Mouse (Mus musculus) embryonic facial prominence, embryonic 11.5 days (tissue): ENCODE data around the gene Capn5. TPM values are rescaled to one million over a fixed set of nuclear protein-coding genes. Genes with fewer than 3 reads are reported as not detected.

Experiments
- ATAC-seq: fragments of 200-750 bp; cut with Nextera tagmentation; replicated peaks from 2 replicates; pipeline ENCODE4 v1.8.0; 2017; ENCODE audit warnings: low read depth; ENCODE audit not compliant: insufficient number of reproducible peaks, low FRiP score, low TSS enrichment
- DNase-seq: peaks from one replicate; pipeline ENCODE4 v3.0.0-alpha.2; 2015; ENCODE audit warnings: low spot score
- H3K27ac ChIP-seq: fragments of 300-500 bp; sonication (generic); replicated peaks from 2 replicates; pipeline ENCODE4 v1.5.1; 2014; ENCODE audit warnings: mild to moderate bottlenecking, low read depth, low read length, control low read depth
- H3K27me3 ChIP-seq: fragments of 300-500 bp; sonication (generic); 2 replicates; pipeline ENCODE4 v1.6.1; 2014; ENCODE audit warnings: mild to moderate bottlenecking, low read length, moderate library complexity, mixed read lengths; ENCODE audit not compliant: control insufficient read depth, insufficient read depth
- H3K36me3 ChIP-seq: fragments of 300-500 bp; sonication (generic); replicated peaks from 2 replicates; pipeline ENCODE4 v1.6.1; 2014; ENCODE audit warnings: low read depth, mild to moderate bottlenecking, low read length, moderate library complexity, mixed read lengths; ENCODE audit not compliant: control insufficient read depth, insufficient read depth
- H3K4me1 ChIP-seq: fragments of 300-500 bp; sonication (generic); 2 replicates; pipeline ENCODE4 v1.6.1; 2014; ENCODE audit warnings: low read length, mixed read lengths; ENCODE audit not compliant: control insufficient read depth, insufficient read depth
- H3K4me2 ChIP-seq: fragments of 300-500 bp; sonication (generic); 2 replicates; pipeline ENCODE4 v1.6.1; 2014; ENCODE audit warnings: low read depth, mild to moderate bottlenecking, control low read depth, low read length, moderate library complexity
- H3K4me3 ChIP-seq: fragments of 300-500 bp; sonication (generic); 2 replicates; pipeline ENCODE4 v1.5.1; 2014; ENCODE audit warnings: low read depth, low read length, control low read depth
- H3K9ac ChIP-seq: fragments of 300-500 bp; sonication (generic); replicated peaks from 2 replicates; pipeline ENCODE4 v1.6.1; 2014; ENCODE audit warnings: mild to moderate bottlenecking, control low read depth, low read length
- H3K9me3 ChIP-seq: fragments of 300-500 bp; sonication (generic); replicated peaks from 2 replicates; pipeline ENCODE4 v1.6.1; 2016; ENCODE audit warnings: mild to moderate bottlenecking, low read length, inconsistent platforms, mixed read lengths; ENCODE audit not compliant: control insufficient read depth
- WGBS: fragments of 180-500 bp; shearing (Covaris S2); extraction: QIAGEN DNeasy Blood & Tissue Kit; methylation state at CpG from one replicate; pipeline ENCODE4 v1.1.7; 2014; 5-methylcytosine and 5-hydroxymethylcytosine counted together
- polyA plus RNA-seq: library from polyadenylated mRNA; unstranded; fragments of >200 nt; fragmentation: Nextera tagmentation; extraction: Ambion mirVana; gene quantifications from 2 replicates; pipeline ENCODE4 v1.2.1, GENCODE M21; 2014

Capn5 gene
- polyA plus RNA-seq, 1 experiment from 2014 or later, result 2.6 TPM

- no peak overlapping the region for H3K27ac ChIP-seq
- DNase-seq, result no peak
- H3K4me3 ChIP-seq, result no peak overlapping the region
Measured at GRCm38 (mm10) chr7:98102488-98102887, 75.6 kb downstream of the Capn5 start.

DNA sequence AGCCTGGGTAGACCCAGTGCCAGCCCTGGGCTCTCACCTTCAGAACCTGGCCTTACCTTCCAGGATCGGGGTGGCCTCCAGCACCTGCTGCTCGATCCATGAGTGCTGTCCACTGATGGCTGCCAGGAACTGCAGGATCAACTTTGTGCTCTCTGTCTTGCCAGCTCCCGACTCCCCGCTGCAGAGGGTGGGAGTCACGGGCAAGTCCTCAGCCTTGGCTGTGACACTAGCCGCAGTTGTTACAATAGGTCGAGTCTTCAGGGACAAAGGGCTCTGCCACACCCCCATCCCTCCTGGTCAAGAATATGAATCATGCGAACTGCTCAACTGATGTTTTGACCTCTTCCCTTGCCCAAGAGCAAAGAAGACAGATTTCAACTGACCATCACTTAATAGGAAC is 80.5 kb downstream of the Capn5 start:
- H3K4me1 ChIP-seq, result no peaks in the 10 kb centered on the region
- H3K27ac ChIP-seq, result no peak overlapping the region
- ATAC-seq (no peak), DNase-seq (no peak)
- H3K27me3 ChIP-seq, result no peaks in the 10 kb centered on the region
- H3K9me3 ChIP-seq, result no peaks in the 10 kb centered on the region
- no peak overlapping the region for H3K9ac ChIP-seq
- H3K4me2 ChIP-seq, result no peak overlapping the region
- no peaks in the 10 kb centered on the region; the same call in 1 of the 2 replicates for H3K36me3 ChIP-seq
- 94% methylated on average over 8 of the region's 8 CpGs for WGBS
- no peak overlapping the region for H3K4me3 ChIP-seq

More at GRCm38 (mm10) chr7:98102488-98102887, 75.6 kb downstream of the Capn5 start:
- Histone ChIP-seq H3K9me3 (no peaks in the 10 kb centered on the region), H3K36me3 (no peaks in the 10 kb centered on the region; the same call in 1 of the 2 replicates), H3K9ac (peak overlapping the region; percentile 62), H3K4me2 (no peak overlapping the region; the same call in 1 of the 2 replicates), H3K27me3 (no peaks in the 10 kb centered on the region), H3K4me1 (no peaks in the 10 kb centered on the region)
- peak; percentile 14; the same call in 1 of the 2 replicates for ATAC-seq
- 90% methylated on average over 11 of the region's 11 CpGs for WGBS

DNA sequence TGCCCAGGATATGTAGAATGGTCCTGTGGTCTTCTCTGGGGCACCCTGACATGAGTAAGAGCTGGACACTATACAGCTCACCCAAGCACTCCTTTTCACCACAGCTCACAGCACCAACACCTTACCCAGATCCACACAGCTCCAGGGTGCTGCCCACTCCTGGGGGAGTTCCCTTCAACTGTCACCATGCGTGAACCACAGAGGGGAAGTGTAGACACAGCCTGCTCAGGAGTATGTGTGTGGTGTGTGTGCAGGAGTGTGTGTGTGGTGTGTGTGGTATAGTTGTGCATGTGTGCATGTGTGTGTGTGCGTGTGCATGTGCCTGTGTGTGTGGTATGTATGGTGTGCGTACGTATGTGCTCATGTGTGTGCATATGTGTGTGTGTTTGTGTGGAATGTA is 82.2 kb downstream of the Capn5 start:
- WGBS, result 92% methylated on average over 4 of the region's 4 CpGs
- Histone ChIP-seq H3K4me1 (no peaks in the 10 kb centered on the region), H3K4me3 (no peak overlapping the region), H3K9ac (no peak overlapping the region), H3K27ac (no peak overlapping the region), H3K27me3 (no peaks in the 10 kb centered on the region), H3K9me3 (no peaks in the 10 kb centered on the region), H3K4me2 (no peak overlapping the region), H3K36me3 (no peaks in the 10 kb centered on the region; the same call in 1 of the 2 replicates)
- ATAC-seq, result no peak; the same call in 1 of the 2 replicates
- DNase-seq, result no peak

DNA sequence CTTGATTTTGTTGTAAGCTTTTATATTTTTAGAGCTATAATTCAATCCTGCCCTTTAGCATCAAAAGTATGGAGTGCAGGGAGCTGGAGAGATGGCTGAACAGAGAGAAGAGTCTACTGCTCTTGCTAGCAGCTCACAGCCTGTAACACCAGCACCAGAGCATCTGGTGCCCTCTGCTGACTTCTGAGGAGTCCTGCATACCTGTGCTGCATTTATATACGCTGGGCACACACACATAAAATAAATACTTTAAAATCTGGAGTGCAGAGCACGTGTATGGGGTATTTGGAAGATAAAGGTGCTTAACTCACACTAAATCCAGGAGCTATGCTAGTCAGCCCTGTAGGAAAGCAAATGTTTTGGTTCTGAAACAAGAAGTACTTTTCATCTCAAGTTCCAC is 91.7 kb downstream of the Capn5 start:
- Histone ChIP-seq H3K4me3 (no peak overlapping the region), H3K27ac (no peak overlapping the region), H3K4me1 (no peaks in the 10 kb centered on the region), H3K36me3 (no peaks in the 10 kb centered on the region), H3K9ac (no peak overlapping the region), H3K27me3 (no peaks in the 10 kb centered on the region), H3K9me3 (no peaks in the 10 kb centered on the region), H3K4me2 (no peak overlapping the region)
- peak; percentile 21 for DNase-seq
- ATAC-seq, result no peak
- WGBS, result 40% methylated on average over 2 of the region's 2 CpGs

DNA sequence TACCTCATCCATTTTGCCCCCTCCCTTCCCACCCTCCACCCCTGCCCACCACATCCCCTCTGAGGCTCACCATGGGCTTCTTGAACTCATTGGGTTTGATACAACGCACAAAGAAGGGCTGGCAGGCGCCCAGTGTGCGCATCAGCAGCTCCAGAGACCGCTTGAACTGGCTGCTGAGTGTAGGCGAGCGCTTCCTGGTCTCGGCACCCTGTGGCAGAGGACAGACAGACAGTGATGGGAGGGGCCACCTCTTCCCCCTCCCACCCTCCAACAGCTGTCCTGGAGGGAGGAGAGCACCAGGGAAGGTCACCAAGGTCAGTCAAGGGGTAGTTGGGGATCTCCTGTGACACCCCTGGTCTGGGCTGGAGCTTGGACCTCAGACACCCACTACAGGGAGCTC is 92.8 kb downstream of the Capn5 start:
- H3K9ac ChIP-seq, result no peak overlapping the region
- ATAC-seq (no peak), DNase-seq (no peak)
- no peak overlapping the region for H3K27ac ChIP-seq
- H3K4me1 ChIP-seq, result no peaks in the 10 kb centered on the region
- H3K36me3 ChIP-seq, result no peaks in the 10 kb centered on the region
- no peak overlapping the region for H3K4me2 ChIP-seq
- H3K27me3 ChIP-seq, result no peaks in the 10 kb centered on the region
- WGBS, result 74% methylated on average over 7 of the region's 7 CpGs
- no peak overlapping the region for H3K4me3 ChIP-seq
- no peaks in the 10 kb centered on the region for H3K9me3 ChIP-seq

GRCm38 (mm10) chr7:98084541-98085293 is 93.4 kb downstream of the Capn5 start:
- Histone ChIP-seq H3K4me2 (no peak overlapping the region), H3K27ac (no peak overlapping the region), H3K9me3 (no peaks in the 10 kb centered on the region), H3K36me3 (no peaks in the 10 kb centered on the region), H3K4me3 (no peak overlapping the region), H3K27me3 (no peaks in the 10 kb centered on the region), H3K9ac (no peak overlapping the region), H3K4me1 (no peaks in the 10 kb centered on the region)
- ATAC-seq, result no peak
- WGBS, result 44% methylated on average over 12 of the region's 12 CpGs
- no peak for DNase-seq

DNA sequence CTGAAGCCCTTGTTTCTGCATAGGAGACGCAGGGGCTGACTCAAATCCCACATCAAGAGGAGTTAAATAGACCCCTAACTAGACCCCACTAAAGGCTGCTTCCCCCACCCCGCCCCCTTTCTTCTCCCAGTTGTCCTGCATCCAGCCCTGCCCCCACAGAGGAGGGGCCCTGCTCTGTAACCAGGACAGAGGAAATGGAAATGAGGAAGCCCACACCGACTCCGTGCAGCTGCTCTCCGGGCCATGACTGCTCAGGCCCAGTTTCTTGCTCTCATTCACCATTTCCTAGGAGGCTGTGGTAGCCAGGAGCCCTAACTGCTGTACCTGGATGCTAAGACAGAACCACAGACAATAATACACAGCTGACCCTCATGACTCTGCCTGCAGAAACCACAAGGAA is 95.7 kb downstream of the Capn5 start:
- Histone ChIP-seq H3K27me3 (no peaks in the 10 kb centered on the region), H3K4me3 (no peak overlapping the region), H3K36me3 (no peaks in the 10 kb centered on the region), H3K27ac (no peak overlapping the region), H3K4me1 (no peaks in the 10 kb centered on the region), H3K9me3 (no peaks in the 10 kb centered on the region), H3K9ac (no peak overlapping the region), H3K4me2 (no peak overlapping the region)
- no peak for DNase-seq
- 22% methylated on average over 5 of the region's 5 CpGs for WGBS
- ATAC-seq, result no peak

DNA sequence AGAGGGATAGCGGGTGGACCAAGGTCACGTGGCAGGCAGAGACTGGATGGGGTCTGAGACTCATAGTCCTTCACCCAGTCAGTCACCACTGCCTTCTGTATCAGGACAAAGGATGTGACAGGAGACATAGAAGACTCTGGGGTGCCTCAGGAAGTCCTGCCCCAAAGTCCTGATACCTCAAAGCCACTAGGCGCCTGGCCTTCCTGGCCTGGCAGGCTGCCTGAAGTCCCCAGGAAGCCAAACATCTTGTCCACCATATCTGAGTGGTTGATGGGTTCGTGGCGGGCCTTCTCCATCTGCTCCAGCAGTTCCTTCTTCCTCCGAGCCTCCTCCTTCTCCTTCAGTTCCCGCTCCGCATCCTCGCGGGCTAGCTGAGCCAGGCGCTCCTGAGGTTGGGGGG is 100.6 kb downstream of the Capn5 start:
- DNase-seq, result no peak
- Histone ChIP-seq H3K36me3 (no peaks in the 10 kb centered on the region), H3K4me2 (no peak overlapping the region), H3K4me1 (no peaks in the 10 kb centered on the region), H3K27me3 (no peaks in the 10 kb centered on the region), H3K4me3 (no peak overlapping the region), H3K27ac (no peak overlapping the region), H3K9ac (no peak overlapping the region), H3K9me3 (no peaks in the 10 kb centered on the region)
- 92% methylated on average over 11 of the region's 11 CpGs for WGBS
- ATAC-seq, result no peak
